Mouse (Mus musculus): ENCODE results near the gene Dyx1c1. TPM values are rescaled to one million over a fixed set of nuclear protein-coding genes. Genes with fewer than 3 reads are reported as not detected.
A peak's percentile ranks its signal among the peaks of the same experiment; 100 is the strongest.

Gene Dyx1c1
- total RNA-seq, 2 experiments from 2014 or later, result 2.5 to 3.8 TPM

DNA sequence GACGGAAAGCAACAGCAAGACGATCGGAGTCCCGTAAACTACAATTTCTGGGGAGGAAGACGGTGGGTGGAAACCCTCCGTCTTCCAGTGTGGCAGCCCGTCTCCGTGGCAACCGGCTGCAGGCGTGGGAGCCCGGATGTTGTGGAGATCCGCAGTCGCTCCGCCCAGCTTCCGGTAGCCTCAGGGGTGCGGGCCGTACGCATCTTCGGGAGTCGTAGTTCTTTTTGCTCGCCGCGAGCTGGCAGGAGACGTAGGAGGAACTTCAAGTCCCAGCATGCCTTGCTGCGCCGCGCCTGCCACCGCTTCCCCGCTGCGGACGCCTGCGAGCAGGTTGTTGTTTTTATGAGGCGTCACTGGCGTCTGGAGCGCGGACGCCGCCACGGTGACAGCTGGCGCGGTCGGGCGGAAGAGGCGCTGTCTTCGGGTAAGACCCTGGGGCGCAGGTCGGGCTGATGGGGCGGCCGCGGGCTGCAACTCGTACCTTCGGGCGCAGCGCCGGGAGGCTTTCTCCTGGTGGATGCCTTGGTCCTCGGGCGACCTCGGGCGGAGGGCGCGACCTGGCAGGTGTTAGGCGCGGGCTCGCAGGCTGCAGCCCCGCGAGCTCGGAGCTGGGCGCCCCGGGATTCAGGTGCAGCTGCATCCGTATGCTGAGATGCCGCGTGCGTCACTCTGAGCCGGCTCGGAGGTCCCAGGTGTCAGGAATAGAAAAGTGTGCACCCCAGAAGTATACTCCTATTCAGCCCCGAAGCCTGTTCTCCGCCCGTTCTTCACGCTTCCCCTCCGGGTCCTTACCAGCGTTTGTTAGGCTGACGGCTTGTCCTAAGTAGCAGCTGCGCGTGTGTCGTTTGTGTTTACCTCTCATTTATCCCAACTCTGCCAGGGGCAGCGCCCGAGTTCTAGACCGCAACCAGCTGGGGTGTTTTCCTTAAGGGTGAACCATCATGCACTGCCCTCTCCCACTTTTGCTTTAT lies 26.9 kb downstream of the Dyx1c1 start, which contains the start of the genes Ccpg1os and Ccpg1:
Ccpg1os (minus strand) TSS at position 133 of the 971 bp plus-strand sequence.
Ccpg1 (plus strand) TSS at position 180 of the 971 bp plus-strand sequence.
- Histone ChIP-seq H3K27ac (peak within 1 kb of the TSS; percentile 97), H3K4me3 (peak within 1 kb of the TSS; percentile 86)
- DNase-seq (ENCODE audit: low spot score in 2 of 2), result peak; percentile 96 to 99
- TF ChIP-seq CTCF (conservative IDR thresholded peaks at IDR 0.05), result peak; percentile 35

DNA sequence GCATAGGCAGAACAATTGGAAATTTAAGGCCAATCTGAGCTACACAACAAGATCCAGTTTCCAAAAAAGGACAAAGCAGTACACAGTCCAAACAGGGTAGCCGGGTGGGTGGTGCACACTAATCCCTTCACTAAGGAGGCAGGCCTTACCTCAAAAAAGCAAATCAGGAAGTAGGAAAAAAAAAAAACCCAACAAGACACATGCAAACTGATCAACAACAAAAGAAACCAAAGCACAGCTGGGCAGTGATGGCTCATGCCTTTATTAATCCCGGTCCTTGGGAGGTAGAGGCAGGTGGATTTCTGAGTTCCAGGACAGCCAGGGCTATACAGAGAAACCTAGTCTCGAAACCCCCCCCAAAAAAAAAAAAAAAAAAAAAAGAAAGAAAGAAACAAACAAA lies 29.1 kb downstream of the Dyx1c1 start:
- no peak for TF ChIP-seq CTCF (conservative IDR thresholded peaks at IDR 0.05)
- no peak for DNase-seq (ENCODE audit: low spot score in 2 of 2)
- Histone ChIP-seq H3K4me3 (no peak overlapping the region), H3K27ac (no peak overlapping the region)

DNA sequence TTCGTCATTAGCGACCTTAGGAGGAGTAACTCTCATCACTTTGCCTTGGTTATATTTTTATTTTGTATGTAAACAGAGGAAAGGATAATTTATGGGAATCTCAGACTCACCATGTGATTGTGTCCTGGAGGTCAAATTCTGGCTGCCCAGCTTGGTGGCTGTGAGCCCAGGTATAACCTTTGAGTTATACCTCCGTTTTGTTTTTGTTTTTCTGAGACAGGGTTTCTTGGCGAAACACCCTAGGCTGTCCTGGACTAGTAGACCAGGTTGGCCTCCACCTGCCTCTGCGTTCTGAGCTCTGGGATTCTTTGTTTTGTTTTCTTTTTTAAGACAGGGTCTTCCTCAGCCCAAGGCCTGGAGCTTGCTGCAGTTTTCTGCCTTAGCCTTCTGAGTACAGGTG lies 30.1 kb downstream of the Dyx1c1 start:
- TF ChIP-seq CTCF (conservative IDR thresholded peaks at IDR 0.05), result no peak
- H3K4me3 ChIP-seq, result no peak overlapping the region
- DNase-seq (ENCODE audit: low spot score in 2 of 2), result no peak
- no peak overlapping the region; the same call in 1 of the 2 replicates for H3K27ac ChIP-seq

DNA sequence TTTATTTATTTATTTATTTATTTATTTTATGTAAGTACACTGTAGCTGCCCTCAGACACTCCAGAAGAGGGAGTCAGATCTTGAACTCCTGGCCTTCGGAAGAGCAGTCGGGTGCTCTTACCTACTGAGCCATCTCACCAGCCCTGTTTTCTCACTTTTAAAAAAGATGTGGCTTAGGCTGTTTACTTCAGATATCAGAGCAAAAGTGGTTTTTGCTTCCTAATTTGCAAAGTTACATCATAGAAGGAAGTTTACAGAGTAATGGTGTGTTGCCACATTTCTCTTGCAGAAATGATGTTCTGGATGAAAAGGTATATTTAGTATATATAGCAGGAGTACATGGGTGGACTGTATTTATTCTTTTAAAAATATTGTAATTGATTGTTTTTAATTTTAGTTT lies 32.8 kb downstream of the Dyx1c1 start:
- no peak overlapping the region for H3K27ac ChIP-seq
- no peak overlapping the region for H3K4me3 ChIP-seq
- no peak for TF ChIP-seq CTCF (conservative IDR thresholded peaks at IDR 0.05)
- DNase-seq (ENCODE audit: low spot score in 2 of 2), result no peak

DNA sequence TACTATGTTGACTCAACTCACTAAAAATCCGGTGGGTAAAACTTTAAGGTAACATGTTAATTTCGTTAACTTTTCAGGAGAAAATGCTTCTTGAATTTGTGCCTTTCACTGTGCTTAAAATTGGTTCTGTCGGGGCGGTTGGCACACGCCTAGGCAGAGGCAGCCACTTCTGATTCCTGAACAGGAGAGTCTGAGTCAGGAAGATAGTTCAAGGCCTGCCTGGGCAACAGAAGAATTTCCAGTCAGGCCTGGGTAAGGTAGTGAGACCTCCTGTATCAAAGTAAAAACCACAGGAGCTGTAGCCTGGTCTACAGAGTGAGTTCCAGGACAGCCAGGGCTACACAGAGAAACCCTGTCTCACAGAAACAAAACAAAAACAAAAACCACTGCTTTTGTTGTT lies 34.0 kb downstream of the Dyx1c1 start:
- no peak for TF ChIP-seq CTCF (conservative IDR thresholded peaks at IDR 0.05)
- H3K4me3 ChIP-seq, result no peak overlapping the region
- H3K27ac ChIP-seq, result no peak overlapping the region
- no peak for DNase-seq (ENCODE audit: low spot score in 2 of 2)

DNA sequence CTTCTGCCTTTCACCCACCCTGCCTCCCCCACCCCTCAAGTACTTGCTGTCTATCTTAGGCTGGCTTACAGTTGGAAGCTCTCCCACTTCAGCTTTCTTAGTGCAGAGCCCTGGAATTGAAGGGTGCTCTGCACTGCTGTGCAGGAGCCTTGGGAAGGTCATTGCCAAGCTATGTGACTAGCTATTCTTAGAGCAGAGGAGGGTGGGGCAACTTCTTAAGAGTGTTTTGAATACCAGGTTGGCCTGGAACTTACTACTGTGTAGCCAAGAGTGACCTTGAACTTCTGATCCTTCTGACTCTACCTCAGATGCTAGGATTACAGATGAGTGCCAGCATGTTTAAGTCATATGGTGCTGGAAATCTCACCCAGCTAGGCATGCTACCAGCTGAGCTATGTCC lies 37.6 kb downstream of the Dyx1c1 start:
- DNase-seq (ENCODE audit: low spot score in 2 of 2), result no peak
- no peak for TF ChIP-seq CTCF (conservative IDR thresholded peaks at IDR 0.05)
- no peak overlapping the region for H3K27ac ChIP-seq
- no peak overlapping the region for H3K4me3 ChIP-seq

DNA sequence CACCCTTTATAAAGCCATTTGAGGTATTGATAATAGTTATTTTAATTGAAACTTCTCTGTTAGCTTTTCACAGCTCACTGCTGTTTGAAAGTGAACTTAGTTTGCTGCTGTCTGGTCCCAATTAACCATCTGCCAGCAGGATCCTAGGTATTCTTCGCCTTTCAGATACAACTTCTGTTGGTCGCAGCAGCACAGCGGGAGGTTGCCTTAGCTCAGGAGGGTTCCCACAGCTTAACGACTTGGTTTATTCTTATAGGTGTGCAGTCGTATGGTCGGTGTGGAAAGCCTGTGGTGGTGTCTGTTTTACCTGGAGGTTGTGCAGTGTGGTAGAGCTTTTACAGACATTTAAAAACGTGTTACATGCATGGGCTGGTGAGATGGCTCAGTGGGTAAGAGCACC lies 38.2 kb downstream of the Dyx1c1 start:
- no peak overlapping the region for H3K4me3 ChIP-seq
- DNase-seq (ENCODE audit: low spot score in 2 of 2), result no peak

DNA sequence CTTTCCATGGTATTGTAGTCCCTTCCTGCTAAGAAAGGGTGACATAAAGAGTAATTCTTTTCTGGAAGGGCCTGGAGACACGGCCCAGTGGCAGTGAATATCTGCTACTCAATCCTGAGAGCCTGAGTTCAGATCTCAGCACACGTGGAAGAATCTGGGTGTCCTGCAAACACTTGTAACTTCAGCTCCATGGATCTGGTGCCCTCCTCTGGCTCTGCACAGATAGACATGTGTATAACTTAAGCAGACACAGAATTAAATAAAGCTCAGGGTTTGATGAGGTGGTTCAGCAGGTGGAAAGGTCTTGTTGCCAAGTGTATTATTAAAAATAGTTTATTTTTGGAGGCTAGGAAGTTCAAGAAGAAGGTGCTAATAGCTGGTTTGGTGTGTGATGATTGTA lies 41.9 kb downstream of the Dyx1c1 start:
- TF ChIP-seq CTCF (conservative IDR thresholded peaks at IDR 0.05), result peak; percentile 56
- DNase-seq (ENCODE audit: low spot score in 2 of 2), result no peak
- no peak overlapping the region for H3K27ac ChIP-seq
- H3K4me3 ChIP-seq, result no peak overlapping the region

More for the DNA sequence above, 38.2 kb downstream of the Dyx1c1 start:
- no peak for TF ChIP-seq CTCF (conservative IDR thresholded peaks at IDR 0.05)
- no peak overlapping the region for H3K27ac ChIP-seq

DNA sequence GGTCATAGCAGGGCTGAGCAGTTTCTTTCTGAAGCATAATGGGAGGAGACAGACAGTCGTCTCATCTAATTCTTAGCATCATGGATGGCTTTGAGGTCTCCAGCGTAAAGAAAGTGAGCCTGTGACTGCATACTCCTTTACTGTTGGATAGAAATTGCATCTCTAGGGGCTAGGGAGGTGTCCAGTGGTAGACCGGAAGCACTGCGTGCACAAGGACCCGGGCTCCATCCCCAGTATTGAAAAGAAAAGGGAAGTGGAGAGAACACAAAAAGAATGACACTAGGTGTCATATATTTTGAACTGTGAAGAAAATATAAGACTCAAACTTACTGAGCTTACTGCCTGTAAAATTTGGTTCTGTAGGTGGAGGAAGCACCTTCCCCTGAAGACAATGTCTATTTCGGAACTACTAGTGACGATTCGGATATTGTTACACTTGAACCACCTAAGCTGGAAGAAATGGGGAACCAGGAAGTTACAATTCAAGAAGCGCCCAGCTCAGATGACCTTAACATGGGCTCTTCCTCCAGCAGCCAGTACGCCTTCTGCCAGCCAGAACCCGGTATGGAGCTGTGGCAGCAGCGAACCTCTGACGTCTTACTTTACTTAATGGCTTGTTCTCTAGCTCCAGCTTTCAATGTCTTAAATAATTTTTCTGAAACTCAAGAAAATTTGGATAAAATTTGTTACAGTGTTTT lies 42.9 kb downstream of the Dyx1c1 start:
- Histone ChIP-seq H3K4me3 (no peak overlapping the region), H3K27ac (no peak overlapping the region; the same call in 1 of the 2 replicates)
- no peak for TF ChIP-seq CTCF (conservative IDR thresholded peaks at IDR 0.05)
- no peak for DNase-seq (ENCODE audit: low spot score in 2 of 2)

DNA sequence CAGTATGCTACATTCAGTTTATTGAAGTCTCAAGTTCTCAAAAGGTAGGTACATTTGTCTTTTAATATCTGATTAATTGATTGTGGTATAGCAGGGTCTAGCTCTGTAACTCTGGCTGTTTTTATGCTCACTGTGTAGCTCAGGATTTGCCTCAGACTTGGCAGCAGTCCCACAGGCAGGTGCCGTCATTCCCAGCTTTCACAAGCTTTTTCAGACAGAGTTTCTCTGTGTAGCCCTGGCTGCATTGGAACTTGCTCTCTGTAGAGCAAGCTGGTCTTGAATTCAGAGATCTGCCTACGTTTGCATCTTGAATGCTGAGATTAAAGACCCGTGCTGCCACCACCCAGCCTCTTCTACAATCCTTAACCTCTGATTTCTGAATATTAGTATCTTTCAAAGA lies 43.6 kb downstream of the Dyx1c1 start:
- TF ChIP-seq CTCF (conservative IDR thresholded peaks at IDR 0.05), result no peak
- Histone ChIP-seq H3K27ac (peak overlapping the region; percentile 11; the same call in 1 of the 2 replicates), H3K4me3 (no peak overlapping the region)
- DNase-seq (ENCODE audit: low spot score in 2 of 2), result no peak

DNA sequence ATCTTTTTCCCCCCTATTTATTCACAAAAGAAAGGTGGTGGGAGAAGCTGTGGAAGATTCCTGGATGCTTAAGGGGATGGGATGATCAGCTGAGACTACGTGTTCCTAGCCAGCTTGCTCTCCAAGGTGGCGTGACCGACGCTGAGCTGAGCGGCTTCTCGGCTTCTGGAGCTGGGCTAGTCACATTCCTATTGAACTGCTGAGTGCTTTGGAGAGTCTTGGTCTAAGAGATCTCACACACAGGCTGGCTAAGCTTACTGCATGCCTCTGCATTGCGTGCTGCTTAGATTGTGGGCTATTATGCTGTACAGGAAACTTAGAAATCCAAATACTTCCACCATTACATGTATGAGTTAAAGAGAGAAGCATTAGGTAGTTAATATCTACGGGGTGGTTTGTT lies 45.5 kb downstream of the Dyx1c1 start:
- H3K27ac ChIP-seq, result no peak overlapping the region
- TF ChIP-seq CTCF (conservative IDR thresholded peaks at IDR 0.05), result no peak
- no peak for DNase-seq (ENCODE audit: low spot score in 2 of 2)
- H3K4me3 ChIP-seq, result no peak overlapping the region

DNA sequence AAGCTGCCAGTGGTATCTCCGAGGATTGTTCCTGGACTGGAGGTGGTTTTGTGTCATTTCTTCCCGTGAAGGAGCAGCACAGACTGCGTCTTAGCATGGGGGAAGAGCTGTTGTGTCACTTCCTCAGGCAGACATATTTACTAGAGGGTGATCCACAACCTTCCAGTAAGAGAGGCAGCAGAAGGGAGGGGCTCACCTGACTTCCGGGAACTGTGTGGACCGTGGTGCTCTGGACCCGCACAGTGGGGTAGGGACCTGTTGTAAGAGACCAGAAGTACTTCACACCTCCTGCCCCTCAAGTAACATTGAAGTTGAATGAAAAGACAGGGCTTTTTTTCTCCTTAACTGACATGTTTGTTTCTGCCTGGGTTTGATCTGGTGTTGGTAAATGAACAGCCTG lies 46.5 kb downstream of the Dyx1c1 start:
- Histone ChIP-seq H3K27ac (no peak overlapping the region), H3K4me3 (no peak overlapping the region)
- DNase-seq (ENCODE audit: low spot score in 2 of 2), result no peak
- TF ChIP-seq CTCF (conservative IDR thresholded peaks at IDR 0.05), result no peak

DNA sequence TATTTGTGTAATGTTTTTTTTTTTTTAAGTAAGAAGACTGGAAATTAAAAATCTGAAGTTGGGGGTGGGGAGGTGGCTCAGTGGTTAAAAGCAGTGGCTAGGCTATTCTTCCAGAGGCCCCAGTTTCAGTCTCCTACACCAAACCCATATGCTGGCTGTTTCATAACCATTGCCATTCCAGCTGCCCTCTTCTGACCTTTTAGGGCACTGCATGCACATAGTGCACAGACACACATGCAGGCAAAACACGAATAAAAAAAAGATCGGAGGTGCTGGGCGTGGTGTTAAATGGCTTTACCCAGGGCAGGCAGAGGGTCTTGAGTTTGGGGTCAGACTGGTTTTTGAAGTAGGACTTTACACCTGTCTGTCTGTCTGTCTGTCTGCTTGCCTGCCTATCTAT lies 47.6 kb downstream of the Dyx1c1 start:
- Histone ChIP-seq H3K4me3 (no peak overlapping the region), H3K27ac (no peak overlapping the region)
- peak; percentile 39 for TF ChIP-seq CTCF (conservative IDR thresholded peaks at IDR 0.05)
- no peak for DNase-seq (ENCODE audit: low spot score in 2 of 2)
